ENCODE assay signal across 10 mouse cellular contexts in the genomic region with DNA sequence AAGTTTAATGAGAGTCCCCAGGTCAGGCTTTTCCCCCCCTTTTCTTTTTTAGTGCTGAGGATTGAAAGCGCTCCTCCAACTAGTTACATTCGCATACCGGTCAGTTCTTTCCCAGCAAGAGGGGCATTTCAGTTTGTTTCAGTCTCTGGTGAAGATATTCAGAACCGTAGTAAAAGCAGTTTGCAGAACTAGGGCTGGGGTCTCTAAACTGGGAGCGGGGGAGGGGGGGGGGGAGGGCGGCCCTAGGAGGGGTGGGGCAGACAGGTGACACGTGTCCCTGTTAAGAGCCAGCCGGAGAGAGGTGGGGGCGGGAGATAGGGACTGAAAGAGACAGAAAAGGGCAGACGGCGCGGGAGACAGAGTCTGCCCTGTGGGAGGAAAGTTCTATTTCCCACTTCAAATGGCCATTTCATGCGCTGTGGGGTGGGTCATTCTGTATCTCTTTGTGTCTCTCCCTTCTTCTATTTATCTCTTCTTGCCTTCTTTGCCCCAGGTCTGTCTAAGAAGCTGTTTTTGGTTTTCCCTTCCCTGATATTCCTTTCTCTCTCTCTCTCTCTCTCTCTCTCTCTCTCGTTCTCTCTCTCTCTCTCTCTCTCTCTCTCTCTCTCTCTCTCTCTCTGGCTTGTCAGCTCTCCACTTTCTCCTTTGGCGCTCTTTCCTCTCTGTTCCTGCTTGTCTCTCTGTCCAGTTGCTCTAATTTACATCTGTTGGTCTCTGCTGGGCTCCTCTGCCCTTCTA. TPM values are rescaled to one million over a fixed set of nuclear protein-coding genes. Genes with fewer than 3 reads are reported as not detected.
A peak's percentile ranks its signal among the peaks of the same experiment; 100 is the strongest.
DNase-seq lines count a peak whose midpoint lies in the region; ATAC-seq and TF ChIP-seq lines count a peak whose summit lies in the region.
"Had no signal": no experiment of that assay in that cellular context is flagged by ENCODE, and none has a peak within 500 bp of the region (broad histone marks: within the 10 kb centered on the region; RNA-seq: fewer than 3 reads in every experiment).

Gene Slc38a5, plus strand, starts transcription at position 51 of the 738 bp plus-strand sequence.

- no peak for TF ChIP-seq POLR2A in brain, embryonic 14.5 days (IDR thresholded peaks at IDR 0.05; ENCODE audit: borderline replicate concordance, extremely low read depth, insufficient read depth, insufficient read length, poor library complexity, severe bottlenecking)

- WGBS in hindbrain, embryonic 10.5 days, result 17% methylated on average over 14 of the region's 15 CpGs
- 13% methylated on average over 13 of the region's 15 CpGs for WGBS in hindbrain, embryonic 11.5 days
- WGBS in forebrain, embryonic 15.5 days, result 12% methylated on average over 13 of the region's 15 CpGs
- 14% methylated on average over 13 of the region's 15 CpGs for WGBS in liver, embryonic 15.5 days (ENCODE audit: insufficient replicate concordance)

- peaks cover 19% of the 10 kb centered on the region for H3K27me3 ChIP-seq in hindbrain, embryonic 10.5 days (ENCODE audit: insufficient read depth, poor library complexity, severe bottlenecking)
- H3K27me3 ChIP-seq in hindbrain, embryonic 11.5 days (ENCODE audit: control insufficient read depth, insufficient read depth, low read length), result no peaks in the 10 kb centered on the region
- no peaks in the 10 kb centered on the region for H3K27me3 ChIP-seq in forebrain, embryonic 15.5 days
- no peaks in the 10 kb centered on the region for H3K27me3 ChIP-seq in liver, embryonic 15.5 days
- H3K27me3 ChIP-seq: embryonic facial prominence, embryonic 15.5 days had no signal

- no peak for TF ChIP-seq CTCF in brain, embryonic 14.5 days (IDR thresholded peaks at IDR 0.05; ENCODE audit: borderline replicate concordance, extremely low read depth, insufficient read depth, insufficient read length)

- DNase-seq in hindbrain, embryonic 10.5 days (ENCODE audit: low spot score), result no peak
- no peak for DNase-seq in hindbrain, embryonic 11.5 days (ENCODE audit: low spot score)
- no peak for DNase-seq in brain, embryonic 14.5 days (ENCODE audit: low read depth)
- DNase-seq in urinary bladder, postnatal 25 days (ENCODE audit: low spot score), result no peak
- no peak for DNase-seq in frontal cortex, postnatal 25 days (ENCODE audit: low spot score in 2 of 2)
- no peak for DNase-seq in cerebellum, adult 11 months

- H3K36me3 ChIP-seq in hindbrain, embryonic 10.5 days, result no peaks in the 10 kb centered on the region
- no peaks in the 10 kb centered on the region for H3K36me3 ChIP-seq in hindbrain, embryonic 11.5 days (ENCODE audit: control insufficient read depth, insufficient read depth, low read length)
- H3K36me3 ChIP-seq in forebrain, embryonic 15.5 days, result no peaks in the 10 kb centered on the region
- no peaks in the 10 kb centered on the region for H3K36me3 ChIP-seq in liver, embryonic 15.5 days (replicated peaks)
- H3K36me3 ChIP-seq: embryonic facial prominence, embryonic 15.5 days; G1E had no signal

- H3K4me3 ChIP-seq in hindbrain, embryonic 10.5 days, result peak within 1 kb of the TSS; percentile 35
- no peak within 1 kb of the TSS for H3K4me3 ChIP-seq in hindbrain, embryonic 11.5 days (ENCODE audit: low read depth, low read length)
- no peak within 1 kb of the TSS for H3K4me3 ChIP-seq in forebrain, embryonic 15.5 days
- peak within 1 kb of the TSS; percentile 63 for H3K4me3 ChIP-seq in liver, embryonic 15.5 days (replicated peaks)
- H3K4me3 ChIP-seq: embryonic facial prominence, embryonic 15.5 days had no signal

- no peak within 1 kb of the TSS for H3K27ac ChIP-seq in hindbrain, embryonic 10.5 days
- H3K27ac ChIP-seq in hindbrain, embryonic 11.5 days (ENCODE audit: low read depth, low read length), result no peak within 1 kb of the TSS
- no peak within 1 kb of the TSS for H3K27ac ChIP-seq in forebrain, embryonic 15.5 days (replicated peaks)
- H3K27ac ChIP-seq in liver, embryonic 15.5 days (replicated peaks), result peak within 1 kb of the TSS; percentile 79
- H3K27ac ChIP-seq: embryonic facial prominence, embryonic 15.5 days had no signal

- no peak within 1 kb of the TSS for H3K9ac ChIP-seq in hindbrain, embryonic 11.5 days (ENCODE audit: low read depth, low read length)
- H3K9ac ChIP-seq in forebrain, embryonic 15.5 days (replicated peaks), result no peak within 1 kb of the TSS
- H3K9ac ChIP-seq in liver, embryonic 15.5 days, result peak within 1 kb of the TSS; percentile 62
- H3K9ac ChIP-seq: embryonic facial prominence, embryonic 15.5 days had no signal

- no peak for ATAC-seq in hindbrain, embryonic 11.5 days (ENCODE audit: low FRiP score)
- no peak for ATAC-seq in forebrain, embryonic 15.5 days (replicated peaks)
- ATAC-seq in liver, embryonic 15.5 days (ENCODE audit: insufficient read depth), result peak; percentile 64

- no peak within 1 kb of the TSS for H3K4me2 ChIP-seq in hindbrain, embryonic 11.5 days (replicated peaks; ENCODE audit: low read depth, low read length)
- H3K4me2 ChIP-seq in forebrain, embryonic 15.5 days (replicated peaks), result peak within 1 kb of the TSS; percentile 10; the same call in 1 of the 2 replicates
- peak within 1 kb of the TSS; percentile 75 for H3K4me2 ChIP-seq in liver, embryonic 15.5 days
- H3K4me2 ChIP-seq: embryonic facial prominence, embryonic 15.5 days had no signal

- peaks cover 8% of the 10 kb centered on the region; the same call in 1 of the 2 replicates for H3K9me3 ChIP-seq in hindbrain, embryonic 10.5 days
- H3K9me3 ChIP-seq in hindbrain, embryonic 11.5 days (ENCODE audit: control insufficient read depth, low read length), result no peaks in the 10 kb centered on the region
- no peaks in the 10 kb centered on the region for H3K9me3 ChIP-seq in forebrain, embryonic 15.5 days
- no peaks in the 10 kb centered on the region for H3K9me3 ChIP-seq in liver, embryonic 15.5 days (replicated peaks)
- H3K9me3 ChIP-seq: embryonic facial prominence, embryonic 15.5 days; G1E had no signal

- H3K4me1 ChIP-seq in hindbrain, embryonic 10.5 days (replicated peaks), result no peaks in the 10 kb centered on the region
- H3K4me1 ChIP-seq in hindbrain, embryonic 11.5 days (replicated peaks; ENCODE audit: control insufficient read depth, insufficient read depth, low read length), result no peaks in the 10 kb centered on the region
- no peaks in the 10 kb centered on the region for H3K4me1 ChIP-seq in forebrain, embryonic 15.5 days
- H3K4me1 ChIP-seq in liver, embryonic 15.5 days (replicated peaks), result peaks cover 14% of the 10 kb centered on the region; the same call in 1 of the 2 replicates
- H3K4me1 ChIP-seq: embryonic facial prominence, embryonic 15.5 days had no signal

RNA-seq across cellular contexts. Expression of gene Slc38a5, which starts in this region (rescaled TPM):
- 4.7 and 6.1 TPM in 2 replicates for polyA plus RNA-seq in hindbrain, embryonic 10.5 days (2016; fragmentation: Nextera tagmentation; extraction: Ambion mirVana)
- polyA plus RNA-seq in hindbrain, embryonic 11.5 days (2014; fragmentation: Nextera tagmentation; extraction: Ambion mirVana), result 5.5 and 5.7 TPM in 2 replicates
- 33.7 and 37.7 TPM in 2 replicates for polyA plus RNA-seq in brain, embryonic 14.5 days (2012; rRNA removed)
- polyA plus RNA-seq in forebrain, embryonic 15.5 days (2015; fragmentation: Nextera tagmentation; extraction: Ambion mirVana), result 34.3 and 38.1 TPM in 2 replicates
- polyA plus RNA-seq in liver, embryonic 15.5 days (2015; fragmentation: Nextera tagmentation; extraction: Ambion mirVana), result 67.3 and 70.0 TPM in 2 replicates

Comparison
In these comparisons a context has a peak if more than half of its experiments do, and no peak if none do; other contexts are left out.
1. H3K4me3 ChIP-seq: peak in hindbrain, embryonic 10.5 days (single experiment) and liver, embryonic 15.5 days (single experiment); none in hindbrain, embryonic 11.5 days (single experiment) and forebrain, embryonic 15.5 days (single experiment).